Comparison of ENCODE assay signal across 9 mouse cellular contexts in the genomic region with DNA sequence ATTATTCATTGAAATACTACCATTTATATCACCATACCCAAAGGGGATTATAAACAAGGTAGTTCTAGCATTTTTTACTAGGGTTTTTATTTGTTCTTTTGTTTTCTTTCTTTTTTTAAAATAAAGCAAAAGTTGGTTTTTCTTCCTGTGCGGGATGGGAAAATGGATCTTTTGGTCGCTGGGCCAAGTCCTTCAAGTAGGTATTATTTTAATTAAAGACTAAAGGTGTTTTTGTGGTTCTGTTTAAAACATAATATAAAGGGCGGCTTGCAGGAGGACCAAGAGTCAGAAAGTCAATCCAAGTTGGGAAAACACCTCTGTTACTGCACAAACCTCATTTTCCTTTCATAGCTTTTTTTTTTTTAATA. TPM values are rescaled to one million over a fixed set of nuclear protein-coding genes. Genes with fewer than 3 reads are reported as not detected.
A peak's percentile ranks its signal among the peaks of the same experiment; 100 is the strongest.
DNase-seq lines count a peak whose midpoint lies in the region; ATAC-seq and TF ChIP-seq lines count a peak whose summit lies in the region.
"Had no signal": no experiment of that assay in that cellular context is flagged by ENCODE, and none has a peak within 500 bp of the region (broad histone marks: within the 10 kb centered on the region; RNA-seq: fewer than 3 reads in every experiment).

No protein-coding gene starts in this region.

- H3K9ac ChIP-seq in embryonic facial prominence, embryonic 12.5 days, result peak overlapping the region; percentile 77; the same call in 1 of the 2 replicates
- peak overlapping the region; percentile 89 for H3K9ac ChIP-seq in intestine, embryonic 16.5 days (ENCODE audit: low read depth, low read length)
- peak overlapping the region; percentile 81; the same call in 1 of the 2 replicates for H3K9ac ChIP-seq in neural tube, embryonic 12.5 days

- no peak for ATAC-seq in embryonic facial prominence, embryonic 12.5 days (ENCODE audit: insufficient number of reproducible peaks, insufficient read depth, low FRiP score, low TSS enrichment)
- no peak for ATAC-seq in intestine, embryonic 16.5 days
- no peak for ATAC-seq in neural tube, embryonic 12.5 days (ENCODE audit: low FRiP score, low read depth)

- peak overlapping the region; percentile 73 for H3K4me3 ChIP-seq in left cerebral cortex, adult 2 months
- peak overlapping the region; percentile 53 for H3K4me3 ChIP-seq in embryonic facial prominence, embryonic 12.5 days
- peak overlapping the region; percentile 64 for H3K4me3 ChIP-seq in intestine, embryonic 16.5 days (ENCODE audit: low read length)
- H3K4me3 ChIP-seq in neural tube, embryonic 12.5 days, result peak overlapping the region; percentile 60

- H3K4me1 ChIP-seq in embryonic facial prominence, embryonic 12.5 days, result peaks cover 40% of the 10 kb centered on the region
- H3K4me1 ChIP-seq in intestine, embryonic 16.5 days (ENCODE audit: control insufficient read depth, insufficient read depth, low read length), result peaks cover 21% of the 10 kb centered on the region
- peaks cover 46% of the 10 kb centered on the region for H3K4me1 ChIP-seq in neural tube, embryonic 12.5 days

- no peak for DNase-seq in left cerebral cortex, adult 2 months (ENCODE audit: extremely low spot score in 1 of 2, low spot score in 2 of 2)
- DNase-seq in left cerebral cortex, postnatal 25 days (ENCODE audit: low spot score in 2 of 2), result no peak
- DNase-seq in cerebellum, adult 18-20 months, result no peak
- DNase-seq in thymus, postnatal 0 days (ENCODE audit: low spot score), result no peak
- no peak for DNase-seq in testis, postnatal 10 days (ENCODE audit: low spot score)
- DNase-seq: kidney, adult 8-10 months had no signal

- WGBS in embryonic facial prominence, embryonic 12.5 days, result 16% methylated on average over 3 of the region's 3 CpGs
- 51% methylated on average over 3 of the region's 3 CpGs for WGBS in intestine, embryonic 16.5 days
- 19% methylated on average over 3 of the region's 3 CpGs for WGBS in neural tube, embryonic 12.5 days

- H3K27me3 ChIP-seq in embryonic facial prominence, embryonic 12.5 days, result no peaks in the 10 kb centered on the region
- no peaks in the 10 kb centered on the region for H3K27me3 ChIP-seq in intestine, embryonic 16.5 days (replicated peaks; ENCODE audit: control insufficient read depth, insufficient read depth, low read length)
- no peaks in the 10 kb centered on the region for H3K27me3 ChIP-seq in neural tube, embryonic 12.5 days (replicated peaks)

- peak overlapping the region; percentile 89 for H3K4me2 ChIP-seq in embryonic facial prominence, embryonic 12.5 days (replicated peaks)
- H3K4me2 ChIP-seq in intestine, embryonic 16.5 days (ENCODE audit: low read depth, low read length), result peak overlapping the region; percentile 97
- peak overlapping the region; percentile 92 for H3K4me2 ChIP-seq in neural tube, embryonic 12.5 days (replicated peaks)

- intact Hi-C loops in left cerebral cortex, adult 2 months (cut with DNase I), result loop anchor here (10.0 kb wide), 1 partner anchor 282 kb away; no protein-coding TSS in a partner anchor
- intact Hi-C loops in left cerebral cortex, postnatal 25 days (cut with DNase I), result no loop called here

- H3K9me3 ChIP-seq in embryonic facial prominence, embryonic 12.5 days, result no peaks in the 10 kb centered on the region
- H3K9me3 ChIP-seq in intestine, embryonic 16.5 days (ENCODE audit: control insufficient read depth, low read length), result no peaks in the 10 kb centered on the region
- H3K9me3 ChIP-seq in neural tube, embryonic 12.5 days, result no peaks in the 10 kb centered on the region

- no peak for TF ChIP-seq CTCF in left cerebral cortex, adult 2 months (IDR thresholded peaks at IDR 0.05)

- H3K27ac ChIP-seq in left cerebral cortex, adult 2 months, result no peak overlapping the region
- peak overlapping the region; percentile 99; the same call in 1 of the 2 replicates for H3K27ac ChIP-seq in embryonic facial prominence, embryonic 12.5 days
- H3K27ac ChIP-seq in intestine, embryonic 16.5 days (ENCODE audit: low read length), result peak overlapping the region; percentile 100
- no peak overlapping the region; the same call in 1 of the 2 replicates for H3K27ac ChIP-seq in neural tube, embryonic 12.5 days

- 0 out of 2 replicates have a peak, but pooled peaks cover 3% of the 10 kb centered on the region for H3K36me3 ChIP-seq in embryonic facial prominence, embryonic 12.5 days
- no peaks in the 10 kb centered on the region for H3K36me3 ChIP-seq in intestine, embryonic 16.5 days (ENCODE audit: control insufficient read depth, insufficient read depth, low read length)
- no peaks in the 10 kb centered on the region for H3K36me3 ChIP-seq in neural tube, embryonic 12.5 days

RNA-seq across cellular contexts. Expression of a gene that starts 6.1 kb away (rescaled TPM):
- total RNA-seq in left cerebral cortex, adult 2 months (2021), result 10 to 100 TPM; 36.8 to 42.3 TPM
- total RNA-seq in left cerebral cortex, postnatal 25 days (2021), result 10 to 100 TPM; 40.3 to 43.2 TPM
- polyA plus RNA-seq in embryonic facial prominence, embryonic 12.5 days (2016; fragmentation: Nextera tagmentation; extraction: Ambion mirVana), result 19.3 and 19.5 TPM in 2 replicates
- 10.6 and 12.4 TPM in 2 replicates for polyA plus RNA-seq in intestine, embryonic 16.5 days (2015; fragmentation: Nextera tagmentation; extraction: Ambion mirVana)
- polyA plus RNA-seq in neural tube, embryonic 12.5 days (2016; fragmentation: Nextera tagmentation; extraction: Ambion mirVana), result 21.0 and 24.8 TPM in 2 replicates
- 53.0 and 58.8 TPM in 2 replicates for polyA plus RNA-seq in thymus, postnatal 0 days (2015; fragmentation: Nextera tagmentation; extraction: Ambion mirVana)

RNA-seq across cellular contexts. Expression of a gene that starts 27.9 kb away (rescaled TPM):
- total RNA-seq in left cerebral cortex, adult 2 months (2021), result 10 to 100 TPM; 22.2 to 26.9 TPM
- total RNA-seq in left cerebral cortex, postnatal 25 days (2021), result 10 to 100 TPM; 25.3 to 27.3 TPM
- 10.1 and 14.6 TPM in 2 replicates for polyA plus RNA-seq in embryonic facial prominence, embryonic 12.5 days (2016; fragmentation: Nextera tagmentation; extraction: Ambion mirVana)
- 8.1 and 9.5 TPM in 2 replicates for polyA plus RNA-seq in intestine, embryonic 16.5 days (2015; fragmentation: Nextera tagmentation; extraction: Ambion mirVana)
- polyA plus RNA-seq in neural tube, embryonic 12.5 days (2016; fragmentation: Nextera tagmentation; extraction: Ambion mirVana), result 33.2 and 35.7 TPM in 2 replicates
- 11.8 and 11.9 TPM in 2 replicates for polyA plus RNA-seq in thymus, postnatal 0 days (2015; fragmentation: Nextera tagmentation; extraction: Ambion mirVana)

RNA-seq across cellular contexts. Expression of a gene that starts 55.2 kb away (rescaled TPM):
- 1 to 10 TPM; 3.7 to 6.4 TPM for total RNA-seq in left cerebral cortex, adult 2 months (2021)
- 1 to 10 TPM; 4.1 to 4.5 TPM for total RNA-seq in left cerebral cortex, postnatal 25 days (2021)
- 4.5 and 4.7 TPM in 2 replicates for polyA plus RNA-seq in embryonic facial prominence, embryonic 12.5 days (2016; fragmentation: Nextera tagmentation; extraction: Ambion mirVana)
- 2.8 and 3.5 TPM in 2 replicates for polyA plus RNA-seq in intestine, embryonic 16.5 days (2015; fragmentation: Nextera tagmentation; extraction: Ambion mirVana)
- 4.7 and 4.9 TPM in 2 replicates for polyA plus RNA-seq in neural tube, embryonic 12.5 days (2016; fragmentation: Nextera tagmentation; extraction: Ambion mirVana)
- polyA plus RNA-seq in thymus, postnatal 0 days (2015; fragmentation: Nextera tagmentation; extraction: Ambion mirVana), result 3.2 and 4.4 TPM in 2 replicates

Comparison
In these comparisons a context has a peak if more than half of its experiments do, and no peak if none do; other contexts are left out.
1. H3K27ac ChIP-seq: peak in embryonic facial prominence, embryonic 12.5 days (single experiment) and intestine, embryonic 16.5 days (single experiment); none in left cerebral cortex, adult 2 months (single experiment) and neural tube, embryonic 12.5 days (single experiment).
2. Peak in every context shown above with its lines, with median percentiles within 50 percentile points of each other: H3K4me3 ChIP-seq, H3K4me2 ChIP-seq and H3K9ac ChIP-seq.